Mouse (Mus musculus): ENCODE data around the gene Ap1g2.

DNA sequence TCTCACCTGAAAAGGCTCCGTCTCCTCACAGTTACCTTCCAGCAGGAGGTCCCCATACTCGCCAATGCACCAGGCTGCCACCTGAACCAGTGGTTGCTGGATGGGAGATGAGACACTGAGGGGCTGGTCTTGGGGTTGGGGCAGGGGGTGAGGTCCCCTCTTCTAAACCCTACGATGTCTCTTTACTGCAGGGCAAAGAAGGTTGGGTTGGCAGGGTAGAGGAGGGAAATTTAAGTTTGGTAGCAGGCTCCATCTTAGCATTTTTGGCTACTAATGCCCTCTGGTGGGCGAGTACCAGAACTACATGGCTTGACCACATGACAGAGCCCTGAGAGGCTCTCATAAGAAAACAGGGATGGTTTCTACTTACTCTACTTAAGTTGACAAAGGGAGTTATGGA, 4.8 kb downstream of the Ap1g2 start:
- TF ChIP-seq CTCF (IDR thresholded peaks at IDR 0.05; ENCODE audit: low read depth) (peak; percentile 80), EP300 (IDR thresholded peaks at IDR 0.05; ENCODE audit: low read depth) (no peak)
